Mouse (Mus musculus): ENCODE data around the gene Mcf2l.

DNA sequence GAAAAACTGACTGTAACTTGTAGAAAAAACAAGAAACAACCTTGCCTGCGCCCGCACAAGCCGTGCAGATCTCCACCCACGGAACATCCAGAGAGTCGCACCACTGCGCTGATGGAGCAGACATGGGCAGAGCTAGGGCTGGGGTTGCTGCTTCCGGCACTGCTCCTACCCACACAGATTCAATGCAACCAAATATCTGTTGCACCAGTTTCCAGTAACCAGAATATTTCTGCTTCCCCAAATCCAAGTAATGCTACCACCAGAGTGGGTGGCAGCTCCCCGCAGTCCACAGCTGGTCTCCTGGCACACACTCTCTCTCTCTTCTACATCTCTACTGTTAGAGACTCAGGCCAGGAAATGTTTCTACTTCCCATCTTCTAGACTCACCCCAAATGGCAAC lies 148.2 kb downstream of the Mcf2l start:
- TF ChIP-seq CTCF (IDR thresholded peaks at IDR 0.05; ENCODE audit: extremely low read depth, insufficient read depth, insufficient read length, insufficient replicate concordance): no peak
- no peak for TF ChIP-seq POLR2A (IDR thresholded peaks at IDR 0.05; ENCODE audit: low read depth, low read length)

Data from spleen, adult 2 months (tissue).